Mouse (Mus musculus) heart, embryonic 12.5 days (tissue): ENCODE data around the gene Coro7. TPM values are rescaled to one million over a fixed set of nuclear protein-coding genes. Genes with fewer than 3 reads are reported as not detected.

Experiments used
- ATAC-seq: fragments of 200-750 bp; cut with Nextera tagmentation; 2 replicates; pipeline ENCODE4 v1.8.0; 2017; ENCODE audit warnings: moderate TSS enrichment, moderate library complexity; ENCODE audit not compliant: insufficient number of reproducible peaks, low FRiP score
- H3K27ac ChIP-seq: fragments of 300-500 bp; sonication (generic); 2 replicates; pipeline ENCODE4 v1.5.1; 2016; ENCODE audit warnings: mild to moderate bottlenecking, moderate library complexity; ENCODE audit not compliant: poor library complexity, severe bottlenecking
- H3K27me3 ChIP-seq: fragments of 300-500 bp; sonication (generic); replicated peaks from 2 replicates; pipeline ENCODE4 v1.6.1; 2016; ENCODE audit warnings: mild to moderate bottlenecking, moderate library complexity
- H3K36me3 ChIP-seq: fragments of 300-500 bp; sonication (generic); 2 replicates; pipeline ENCODE4 v1.6.1; 2016; ENCODE audit warnings: mild to moderate bottlenecking, moderate library complexity
- H3K4me1 ChIP-seq: fragments of 300-500 bp; sonication (generic); replicated peaks from 2 replicates; pipeline ENCODE4 v1.6.1; 2016; ENCODE audit warnings: mild to moderate bottlenecking
- H3K4me2 ChIP-seq: fragments of 300-500 bp; sonication (generic); 2 replicates; pipeline ENCODE4 v1.6.1; 2016; ENCODE audit warnings: mild to moderate bottlenecking, moderate library complexity
- H3K4me3 ChIP-seq: fragments of 300-500 bp; sonication (generic); 2 replicates; pipeline ENCODE4 v1.5.1; 2016; ENCODE audit warnings: mild to moderate bottlenecking
- H3K9ac ChIP-seq: fragments of 300-500 bp; sonication (generic); 2 replicates; pipeline ENCODE4 v1.6.1; 2016; ENCODE audit warnings: mild to moderate bottlenecking, moderate library complexity
- H3K9me3 ChIP-seq: fragments of 300-500 bp; sonication (generic); replicated peaks from 2 replicates; pipeline ENCODE4 v1.6.1; 2016; ENCODE audit warnings: mild to moderate bottlenecking, moderate library complexity
- WGBS: fragments of 180-500 bp; shearing (Covaris S2); methylation state at CpG from one replicate; pipeline ENCODE4 v1.1.7; 2016; 5-methylcytosine and 5-hydroxymethylcytosine counted together
- polyA plus RNA-seq: library from polyadenylated mRNA; unstranded; fragments of >200 nt; fragmentation: Nextera tagmentation; extraction: Ambion mirVana; gene quantifications from 2 replicates; pipeline ENCODE4 v1.2.1, GENCODE M21; 2016

The Coro7 gene
- polyA plus RNA-seq, 1 experiment from 2014 or later: 14.8 TPM

GRCm38 (mm10) chr16:4655764-4656570, 23.6 kb downstream of the Coro7 start:
- no peaks in the 10 kb centered on the region for H3K27me3 ChIP-seq
- H3K27ac ChIP-seq: peak overlapping the region; percentile 93
- no peak overlapping the region for H3K4me3 ChIP-seq
- peaks cover 47% of the 10 kb centered on the region for H3K36me3 ChIP-seq
- H3K4me2 ChIP-seq: peak overlapping the region; percentile 39; the same call in 1 of the 2 replicates
- peak overlapping the region; percentile 54 for H3K9ac ChIP-seq
- H3K9me3 ChIP-seq: 0 out of 2 replicates have a peak, but pooled peaks cover 2% of the 10 kb centered on the region
- 20% methylated on average over 11 of the region's 11 CpGs for WGBS
- no peak for ATAC-seq
- H3K4me1 ChIP-seq: peaks cover 73% of the 10 kb centered on the region

GRCm38 (mm10) chr16:4655251-4655734, 24.3 kb downstream of the Coro7 start:
- Histone ChIP-seq H3K4me2 (no peak overlapping the region), H3K9ac (peak overlapping the region; percentile 54; the same call in 1 of the 2 replicates), H3K27ac (peak overlapping the region; percentile 93), H3K4me3 (no peak overlapping the region), H3K4me1 (peaks cover 76% of the 10 kb centered on the region), H3K27me3 (no peaks in the 10 kb centered on the region), H3K36me3 (peaks cover 46% of the 10 kb centered on the region), H3K9me3 (no peaks in the 10 kb centered on the region)
- ATAC-seq: no peak
- 55% methylated on average over 4 of the region's 4 CpGs for WGBS

- WGBS: 73% methylated on average over 10 of the region's 10 CpGs
- peaks cover 52% of the 10 kb centered on the region for H3K36me3 ChIP-seq
- no peaks in the 10 kb centered on the region for H3K27me3 ChIP-seq
- H3K4me3 ChIP-seq: no peak overlapping the region
- no peak for ATAC-seq
- no peak overlapping the region for H3K4me2 ChIP-seq
- no peak overlapping the region for H3K9ac ChIP-seq
- peaks cover 76% of the 10 kb centered on the region for H3K4me1 ChIP-seq
- no peaks in the 10 kb centered on the region for H3K9me3 ChIP-seq
- H3K27ac ChIP-seq: peak overlapping the region; percentile 93
Measured at GRCm38 (mm10) chr16:4654706-4655105, 24.9 kb downstream of the Coro7 start.

- H3K27me3 ChIP-seq: no peaks in the 10 kb centered on the region
- ATAC-seq: no peak
- 61% methylated on average over 4 of the region's 4 CpGs for WGBS
- H3K4me2 ChIP-seq: no peak overlapping the region
- no peaks in the 10 kb centered on the region for H3K9me3 ChIP-seq
- H3K9ac ChIP-seq: no peak overlapping the region
- peaks cover 70% of the 10 kb centered on the region for H3K36me3 ChIP-seq
- H3K4me1 ChIP-seq: peaks cover 78% of the 10 kb centered on the region
- H3K27ac ChIP-seq: peak overlapping the region; percentile 44
- H3K4me3 ChIP-seq: no peak overlapping the region
Measured at GRCm38 (mm10) chr16:4652707-4653416, 26.7 kb downstream of the Coro7 start.

GRCm38 (mm10) chr16:4651624-4652023, 28.0 kb downstream of the Coro7 start:
- ATAC-seq: no peak
- H3K9ac ChIP-seq: no peak overlapping the region
- H3K36me3 ChIP-seq: peaks cover 75% of the 10 kb centered on the region
- H3K27ac ChIP-seq: peak overlapping the region; percentile 44
- H3K4me1 ChIP-seq: peaks cover 82% of the 10 kb centered on the region
- no peak overlapping the region for H3K4me3 ChIP-seq
- no peaks in the 10 kb centered on the region for H3K27me3 ChIP-seq
- no peaks in the 10 kb centered on the region for H3K9me3 ChIP-seq
- H3K4me2 ChIP-seq: no peak overlapping the region
- 68% methylated on average over 7 of the region's 7 CpGs for WGBS

GRCm38 (mm10) chr16:4651081-4651480, 28.5 kb downstream of the Coro7 start:
- Histone ChIP-seq H3K9me3 (no peaks in the 10 kb centered on the region), H3K9ac (no peak overlapping the region), H3K27ac (peak overlapping the region; percentile 44; the same call in 1 of the 2 replicates), H3K27me3 (no peaks in the 10 kb centered on the region), H3K36me3 (peaks cover 75% of the 10 kb centered on the region), H3K4me3 (no peak overlapping the region), H3K4me2 (no peak overlapping the region), H3K4me1 (peaks cover 82% of the 10 kb centered on the region)
- ATAC-seq: no peak
- 73% methylated on average over 1 of the region's 1 CpGs for WGBS

- no peak for ATAC-seq
- peaks cover 82% of the 10 kb centered on the region for H3K4me1 ChIP-seq
- WGBS: 86% methylated on average over 3 of the region's 3 CpGs
- no peaks in the 10 kb centered on the region for H3K9me3 ChIP-seq
- no peaks in the 10 kb centered on the region for H3K27me3 ChIP-seq
- H3K4me2 ChIP-seq: no peak overlapping the region
- H3K4me3 ChIP-seq: no peak overlapping the region
- peaks cover 70% of the 10 kb centered on the region for H3K36me3 ChIP-seq
- no peak overlapping the region for H3K9ac ChIP-seq
- no peak overlapping the region for H3K27ac ChIP-seq
Measured at GRCm38 (mm10) chr16:4650161-4650560, 29.4 kb downstream of the Coro7 start.

GRCm38 (mm10) chr16:4649692-4650091, 29.9 kb downstream of the Coro7 start:
- no peak overlapping the region for H3K4me2 ChIP-seq
- H3K27ac ChIP-seq: no peak overlapping the region
- H3K4me3 ChIP-seq: no peak overlapping the region
- peaks cover 66% of the 10 kb centered on the region for H3K36me3 ChIP-seq
- no peaks in the 10 kb centered on the region for H3K27me3 ChIP-seq
- no peaks in the 10 kb centered on the region for H3K9me3 ChIP-seq
- H3K9ac ChIP-seq: no peak overlapping the region
- H3K4me1 ChIP-seq: peaks cover 80% of the 10 kb centered on the region
- no peak for ATAC-seq
- 89% methylated on average over 11 of the region's 11 CpGs for WGBS

- peaks cover 62% of the 10 kb centered on the region for H3K36me3 ChIP-seq
- WGBS: 84% methylated on average over 5 of the region's 5 CpGs
- H3K27ac ChIP-seq: no peak overlapping the region
Measured at GRCm38 (mm10) chr16:4649211-4649610, 30.4 kb downstream of the Coro7 start.

GRCm38 (mm10) chr16:4648416-4649023, 31.1 kb downstream of the Coro7 start:
- peaks cover 84% of the 10 kb centered on the region for H3K4me1 ChIP-seq
- peaks cover 56% of the 10 kb centered on the region for H3K36me3 ChIP-seq
- 89% methylated on average over 28 of the region's 28 CpGs for WGBS
- no peak for ATAC-seq
- H3K4me2 ChIP-seq: no peak overlapping the region
- no peaks in the 10 kb centered on the region for H3K9me3 ChIP-seq
- no peak overlapping the region for H3K27ac ChIP-seq
- no peak overlapping the region for H3K4me3 ChIP-seq
- no peak overlapping the region for H3K9ac ChIP-seq
- no peaks in the 10 kb centered on the region for H3K27me3 ChIP-seq

More at GRCm38 (mm10) chr16:4649211-4649610, 30.4 kb downstream of the Coro7 start:
- H3K27me3 ChIP-seq: no peaks in the 10 kb centered on the region
- ATAC-seq: no peak
- H3K9ac ChIP-seq: no peak overlapping the region
- H3K4me2 ChIP-seq: no peak overlapping the region
- H3K4me1 ChIP-seq: peaks cover 80% of the 10 kb centered on the region
- no peaks in the 10 kb centered on the region for H3K9me3 ChIP-seq
- H3K4me3 ChIP-seq: no peak overlapping the region
